Mouse (Mus musculus) CD4-positive, CD25-positive, alpha-beta regulatory T cell, adult 4 months (primary cell): ENCODE measurements around the gene Dhx30. TPM values are rescaled to one million over a fixed set of nuclear protein-coding genes. Genes with fewer than 3 reads are reported as not detected.
"Not testable (repeated sequence)": the region's sequence is repeated elsewhere in the genome, so short reads cannot be mapped to it uniquely, and the experiment has no call there.

ENCODE experiments used
- ATAC-seq: one replicate; pipeline ENCODE4 v1.8.0; 2017
- polyA plus RNA-seq, 2 experiments: library from polyadenylated mRNA; unstranded; fragments of 100-300 nt; shearing (Covaris generic); gene quantifications; one replicate each; pipeline ENCODE4 v1.2.1; 2017

Gene Dhx30
- polyA plus RNA-seq, 2 experiments from 2014 or later, result 102 to 156 TPM

- no peak for ATAC-seq
Observed at GRCm38 (mm10) chr9:110093303-110093702, 24.3 kb downstream of the Dhx30 start.

DNA sequence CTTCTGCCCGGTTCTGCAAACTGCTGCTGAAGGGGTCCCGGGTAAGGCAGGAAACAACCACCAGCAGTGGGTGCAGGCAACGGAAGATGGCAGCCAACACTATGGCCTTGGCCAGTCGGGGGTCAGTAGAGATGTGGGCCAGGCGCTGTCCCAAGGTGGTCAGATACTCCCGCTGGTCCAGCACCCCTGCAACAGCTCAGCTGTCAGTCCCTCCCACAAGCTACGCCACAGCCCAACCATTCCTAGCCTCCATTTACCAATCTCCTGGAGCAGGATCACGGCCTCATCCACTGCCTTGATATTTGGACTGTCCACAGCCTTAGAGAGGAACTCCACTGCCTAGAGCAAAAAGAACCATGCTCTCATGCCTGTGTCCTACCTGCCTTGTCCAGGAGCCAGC is 31.9 kb downstream of the Dhx30 start:
- ATAC-seq, result no peak

DNA sequence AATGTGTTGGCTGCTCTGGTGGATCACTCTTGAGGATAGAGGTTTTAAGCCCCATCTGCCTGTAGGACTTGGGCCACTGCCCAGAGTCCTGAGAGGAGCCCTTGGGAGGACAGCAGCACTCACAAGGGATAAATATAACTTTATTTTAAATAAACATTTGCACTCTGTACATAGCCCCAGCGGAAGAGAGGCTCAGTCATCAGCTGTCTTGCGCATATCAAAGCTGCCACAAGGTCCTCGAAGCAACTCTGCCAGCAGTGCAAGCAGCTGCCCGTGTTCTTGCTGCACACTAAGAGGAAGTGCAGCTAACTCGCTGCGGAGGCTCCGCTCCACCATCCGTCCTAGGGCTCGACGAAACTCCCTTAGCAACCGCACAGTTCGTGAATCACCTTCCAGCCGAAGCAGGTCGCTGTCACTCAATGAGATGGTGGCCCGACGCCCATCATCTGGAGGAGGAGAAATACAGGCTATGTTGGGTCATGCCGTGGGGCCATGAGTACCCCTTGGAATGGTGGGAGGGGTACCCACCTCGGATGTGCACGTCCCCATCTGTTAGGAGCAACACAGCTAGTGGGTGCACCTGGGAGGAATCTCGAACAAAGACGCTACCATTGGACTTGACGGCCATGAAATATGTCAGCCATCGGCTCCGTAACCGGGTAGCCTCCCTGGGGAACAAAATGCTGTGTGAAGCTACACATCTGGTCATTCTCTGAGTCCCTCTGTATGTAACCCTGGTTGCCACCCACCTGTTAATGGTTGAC is 33.2 kb downstream of the Dhx30 start:
- no peak for ATAC-seq

GRCm38 (mm10) chr9:110081066-110081465 is 36.6 kb downstream of the Dhx30 start:
- ATAC-seq, result no peak

GRCm38 (mm10) chr9:110076468-110076867 is 41.2 kb downstream of the Dhx30 start:
- not testable (repeated sequence) for ATAC-seq

DNA sequence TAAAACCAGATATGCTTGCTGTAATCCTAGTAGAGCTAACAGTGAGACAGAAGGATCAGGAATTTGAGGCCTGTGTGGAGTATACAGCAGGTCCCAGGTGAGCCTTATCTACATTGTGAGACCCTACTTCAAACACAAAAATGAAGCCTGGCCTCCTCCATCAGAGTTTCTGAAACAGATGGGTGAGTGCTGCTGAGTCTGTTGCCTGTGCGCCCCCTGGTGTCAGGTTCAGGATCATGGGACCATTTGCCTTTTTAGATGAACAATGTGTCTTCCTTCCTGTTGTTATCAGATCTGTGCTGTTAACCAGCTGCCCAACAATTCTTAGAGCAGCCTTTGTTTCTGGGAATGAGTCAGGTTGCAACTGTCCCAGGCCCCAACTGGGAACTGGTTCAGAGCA is 45.8 kb downstream of the Dhx30 start:
- peak; percentile 63 for ATAC-seq

- no peak for ATAC-seq
Observed at GRCm38 (mm10) chr9:110071011-110071410, 46.6 kb downstream of the Dhx30 start.

DNA sequence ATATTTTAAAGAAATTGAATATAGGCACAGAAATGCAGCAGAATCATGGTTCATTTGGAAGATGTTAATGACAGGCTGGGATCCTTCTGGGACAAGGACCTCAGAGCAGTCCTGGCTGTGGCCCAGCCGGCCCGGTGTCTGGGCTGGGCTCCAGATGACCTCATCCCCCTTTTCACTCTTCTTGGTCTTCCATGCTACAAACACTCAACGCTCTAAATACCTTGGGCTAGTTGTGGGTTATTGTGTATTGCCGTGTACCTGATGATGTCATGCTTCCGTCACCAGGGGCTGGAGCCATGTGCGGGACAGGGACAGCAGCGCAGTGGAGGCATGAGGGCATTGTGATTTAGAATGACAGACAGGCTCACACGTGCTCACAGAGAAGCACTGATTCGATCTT is 47.3 kb downstream of the Dhx30 start:
- ATAC-seq, result no peak

- ATAC-seq, result no peak
Observed at GRCm38 (mm10) chr9:110068745-110069144, 48.9 kb downstream of the Dhx30 start.

- no peak for ATAC-seq
Observed at GRCm38 (mm10) chr9:110064641-110065040, 53.0 kb downstream of the Dhx30 start.

- no peak for ATAC-seq
Observed at GRCm38 (mm10) chr9:110062861-110063260, 54.8 kb downstream of the Dhx30 start.

DNA sequence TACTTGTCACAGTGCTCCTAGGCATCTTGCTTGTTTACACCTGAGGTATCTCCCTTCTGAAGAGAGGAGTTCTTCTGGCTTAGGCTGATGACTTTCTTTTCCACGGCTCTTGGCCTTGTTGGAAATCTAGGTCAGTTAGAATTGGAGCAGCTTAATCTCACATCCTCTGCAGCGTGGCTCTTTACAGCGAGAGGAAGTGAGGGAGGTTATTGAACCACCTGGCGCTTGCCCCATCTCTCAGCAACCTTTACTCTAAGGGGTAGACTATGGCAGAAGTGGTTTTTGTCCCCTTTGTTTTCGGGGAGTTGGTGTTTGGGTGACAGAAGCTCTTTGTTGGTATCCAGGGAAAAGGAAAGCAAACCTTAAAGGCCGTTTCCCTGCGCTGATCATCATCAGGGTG is 55.2 kb downstream of the Dhx30 start:
- no peak for ATAC-seq

DNA sequence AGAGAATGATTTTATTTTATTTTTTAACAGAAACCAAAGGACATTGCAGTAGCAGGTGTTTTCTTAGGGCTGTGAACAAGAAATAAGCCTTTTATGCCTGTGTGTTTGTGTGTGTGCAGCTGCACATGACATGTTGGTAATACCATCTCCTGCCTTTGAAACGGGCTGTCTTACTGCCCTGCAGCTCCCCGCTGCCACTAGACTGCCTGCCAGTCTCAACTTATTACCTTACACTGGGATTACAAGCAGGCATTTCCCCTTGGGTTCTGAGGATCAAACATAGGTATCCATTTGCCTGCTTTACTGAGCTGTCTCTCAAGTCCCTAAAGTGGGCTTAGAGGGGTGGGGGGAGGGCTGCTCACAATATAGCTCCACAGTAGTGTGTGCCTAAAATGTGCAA is 56.9 kb downstream of the Dhx30 start:
- no peak for ATAC-seq

DNA sequence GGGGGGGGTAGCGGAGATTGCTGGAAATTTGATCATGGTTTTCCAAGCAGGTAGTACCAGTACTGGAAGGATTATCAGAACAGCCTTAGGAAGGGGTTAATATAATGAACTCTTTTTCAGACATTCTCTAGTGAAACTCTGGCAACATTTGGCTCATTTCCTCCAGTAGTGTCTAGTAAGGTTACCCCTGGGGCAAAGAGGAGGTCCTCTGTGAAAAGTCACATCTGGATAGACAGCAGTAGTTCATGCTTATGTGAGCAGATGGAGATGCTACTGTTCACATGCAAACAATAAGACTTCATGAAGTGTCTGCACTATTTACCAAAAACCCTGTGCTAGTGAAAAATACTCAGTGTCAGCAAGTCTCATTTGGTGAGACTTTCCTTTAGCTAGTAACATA is 60.4 kb downstream of the Dhx30 start:
- no peak for ATAC-seq

DNA sequence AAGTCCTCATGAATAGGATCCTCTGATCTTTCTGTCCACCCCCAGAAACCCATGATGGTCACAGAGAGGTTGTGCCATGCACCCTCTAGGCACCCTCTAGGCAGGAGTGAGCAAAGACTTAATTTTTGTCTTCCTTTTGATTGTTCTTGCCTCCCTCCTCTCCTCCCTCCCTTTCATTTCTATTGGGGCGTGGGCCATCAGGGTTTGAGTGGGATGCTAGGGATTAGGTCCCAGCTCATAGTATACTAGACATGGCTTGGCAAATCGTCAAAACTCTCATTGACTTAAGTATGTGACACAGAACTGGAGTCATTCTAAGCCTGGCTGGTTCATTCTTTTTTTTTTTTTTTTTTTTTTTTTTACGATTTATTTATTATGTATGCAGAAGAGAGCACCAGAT is 62.8 kb downstream of the Dhx30 start:
- no peak for ATAC-seq

DNA sequence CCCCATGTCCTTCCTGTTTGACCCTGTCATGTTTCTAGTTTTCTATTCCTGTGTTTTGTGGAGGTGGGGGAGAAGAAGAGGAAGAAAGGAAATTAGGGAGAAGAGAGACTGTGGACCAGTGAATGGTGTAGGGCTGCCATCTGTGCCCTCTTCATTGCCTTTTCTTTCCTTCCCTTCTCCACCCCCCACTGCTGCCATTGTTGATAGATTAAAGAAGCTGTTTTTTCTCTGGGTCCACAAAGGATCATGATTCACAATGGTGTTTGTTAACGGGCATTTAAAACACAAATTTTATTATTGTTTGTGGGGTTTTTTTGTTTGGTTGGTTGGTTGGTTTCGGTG is 63.6 kb downstream of the Dhx30 start:
- ATAC-seq, result no peak

DNA sequence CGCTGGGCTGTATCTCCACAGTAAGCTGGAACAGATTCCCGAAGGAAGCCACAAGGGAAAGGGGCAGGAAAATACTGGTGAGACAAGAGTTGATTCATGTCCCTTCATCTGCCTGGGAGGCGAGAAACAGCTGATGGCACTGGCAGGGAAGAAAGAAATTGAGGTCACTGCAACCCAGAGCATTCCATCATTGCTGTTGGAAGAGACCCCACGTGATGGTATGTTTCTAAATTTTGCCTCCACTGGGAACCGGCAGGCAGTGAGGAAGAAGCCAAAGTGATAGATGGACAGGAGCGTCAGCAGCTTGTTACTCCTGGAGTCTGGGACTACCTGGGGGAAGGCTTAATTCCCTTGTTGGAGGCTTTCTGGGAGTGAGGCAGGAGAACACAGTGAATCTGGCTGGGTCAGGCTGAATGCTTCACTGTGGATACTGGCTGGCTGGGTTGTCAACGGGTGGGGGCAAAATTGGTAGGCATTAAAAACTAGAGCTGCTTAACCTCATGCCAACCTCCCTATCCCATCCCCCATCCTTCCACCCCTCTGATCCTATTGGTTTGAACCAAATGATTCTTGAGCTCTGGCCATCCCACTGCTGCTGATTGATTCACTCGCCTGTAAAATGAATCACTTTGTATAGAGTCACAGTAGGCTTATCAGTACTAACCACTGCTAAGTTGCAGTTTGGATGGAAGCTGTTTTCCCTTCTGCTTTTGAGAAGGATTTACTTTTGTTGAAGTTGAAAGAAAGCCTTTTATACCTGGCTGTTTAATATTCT is 64.1 kb downstream of the Dhx30 start:
- ATAC-seq, result no peak

- no peak for ATAC-seq
Observed at GRCm38 (mm10) chr9:110052951-110053304, 64.7 kb downstream of the Dhx30 start.

GRCm38 (mm10) chr9:110051869-110052661 is 65.6 kb downstream of the Dhx30 start:
- no peak for ATAC-seq

DNA sequence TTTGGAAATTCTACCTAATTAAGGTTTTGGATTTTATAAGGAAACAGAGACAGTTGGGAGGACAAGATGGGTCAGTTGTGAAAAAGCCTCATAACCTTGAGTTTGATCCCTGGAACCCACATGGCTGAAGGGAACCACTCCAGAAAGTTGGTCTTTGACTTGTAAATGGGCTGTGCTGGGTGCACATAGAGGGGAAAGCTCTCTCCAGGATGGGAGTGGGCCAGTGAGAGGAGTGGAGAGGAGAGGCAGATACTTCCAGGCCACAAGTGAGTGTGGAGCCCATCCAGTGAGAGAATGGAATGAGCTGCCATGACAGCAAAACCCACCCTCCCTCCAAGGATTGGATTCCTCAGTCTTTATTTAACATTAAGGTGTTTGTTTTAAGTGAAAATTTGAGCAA is 66.4 kb downstream of the Dhx30 start:
- ATAC-seq, result no peak

GRCm38 (mm10) chr9:110047857-110048256 is 69.8 kb downstream of the Dhx30 start:
- no peak for ATAC-seq

- no peak for ATAC-seq
Observed at GRCm38 (mm10) chr9:110047260-110047659, 70.4 kb downstream of the Dhx30 start.

- no peak for ATAC-seq
Observed at GRCm38 (mm10) chr9:110045763-110046377, 71.8 kb downstream of the Dhx30 start.
